Mouse (Mus musculus): ENCODE measurements at regions not wholly inside any gene's neighbourhood (a gene's known extent, or its start where the extent isn't known, plus 50 kb on each side); places are given as distances from the start of the nearest gene placed in this dataset.

GRCm38 (mm10) chr1:14421030-14421429 is 1672.1 kb downstream of the 4930444P10Rik start:
- DNase-seq (ENCODE audit: low read depth, low spot score): no peak

DNA sequence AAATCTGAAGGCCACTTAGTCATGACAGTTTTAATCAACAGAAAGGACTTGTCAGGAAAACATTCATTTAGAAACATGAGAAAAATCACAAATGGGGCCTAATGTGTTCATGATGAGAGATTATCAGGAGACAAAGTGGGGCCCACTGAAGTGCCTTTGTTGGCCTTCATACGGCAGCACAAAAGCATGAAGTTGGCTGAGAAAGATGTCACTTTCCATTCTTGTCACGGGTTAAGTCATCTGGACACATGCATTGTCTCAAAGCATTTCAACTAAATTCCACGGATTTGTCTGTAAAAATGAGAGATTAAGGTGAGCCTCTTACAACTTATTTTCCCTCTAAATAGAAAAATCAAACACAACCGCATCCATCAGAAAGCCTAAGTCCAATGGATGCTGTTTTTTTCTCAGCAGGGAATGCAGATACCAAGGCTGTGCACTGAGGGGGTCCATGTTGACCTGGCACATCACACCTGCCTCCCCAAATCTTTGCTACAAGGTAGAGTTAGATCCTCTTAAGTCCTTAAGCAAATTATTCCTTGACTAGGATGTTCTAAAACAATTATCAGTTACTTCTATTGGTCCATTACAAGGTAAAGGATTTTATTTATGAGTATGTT is 1679.2 kb downstream of the 4930444P10Rik start:
- no peak for DNase-seq (ENCODE audit: low read depth, low spot score)

DNA sequence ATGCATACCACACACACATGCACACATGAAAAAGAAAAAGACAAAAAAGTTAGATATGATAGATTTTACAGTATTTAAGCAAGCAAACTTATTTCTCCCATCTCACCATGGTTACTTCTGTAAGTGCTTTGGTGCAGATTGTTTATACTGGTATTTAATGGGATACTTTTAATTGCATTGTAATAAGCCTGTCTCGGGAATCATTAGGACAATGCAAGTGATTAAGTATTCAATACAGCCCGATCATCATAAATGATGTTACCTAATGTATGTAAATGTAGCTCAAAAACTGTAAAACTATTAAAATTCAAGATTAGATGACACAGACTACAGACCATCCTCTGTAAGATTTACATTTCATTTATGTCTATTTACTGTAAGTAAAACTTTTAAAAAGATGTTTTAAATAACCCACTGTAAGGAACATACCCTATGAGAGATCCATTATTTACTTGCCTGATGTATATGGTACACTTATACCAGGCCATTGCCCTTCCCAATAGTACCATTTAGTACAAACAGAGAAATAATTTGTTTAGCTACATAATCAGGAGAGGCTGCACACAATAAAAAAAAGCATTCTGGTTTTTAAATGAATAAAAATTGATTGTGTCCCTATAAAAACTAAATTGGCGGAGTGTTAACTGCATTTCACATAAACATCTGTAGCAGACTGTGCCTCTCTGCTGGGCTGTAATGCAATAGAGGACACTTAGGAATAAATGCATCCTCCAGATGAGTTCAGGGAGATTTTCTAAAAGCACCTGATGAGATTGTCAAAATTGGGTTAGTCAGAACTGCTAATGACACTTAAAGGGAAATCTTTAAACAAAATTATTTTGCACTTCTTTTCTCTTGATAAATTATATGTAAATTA is 1722.9 kb downstream of the 4930444P10Rik start:
- DNase-seq (ENCODE audit: low read depth, low spot score): no peak

GRCm38 (mm10) chr1:14359998-14360640 is 1733.0 kb downstream of the 4930444P10Rik start:
- DNase-seq (ENCODE audit: low read depth, low spot score): no peak

Measured in c-Kit-negative CD71-positive TER-119-positive erythroid progenitor cells, embryonic 14.5 days (primary cell).